Mouse (Mus musculus): Measurements from ENCODE around the gene Dnajb8. TPM values are rescaled to one million over a fixed set of nuclear protein-coding genes. Genes with fewer than 3 reads are reported as not detected.
A peak's percentile ranks its signal among the peaks of the same experiment; 100 is the strongest.

Gene Dnajb8
- total RNA-seq, 2 experiments from 2014 or later, result not detected

GRCm38 (mm10) chr6:88277242-88277641 is 55.2 kb downstream of the Dnajb8 start:
- DNase-seq (ENCODE audit: low spot score in 2 of 2), result no peak

- no peak for DNase-seq (ENCODE audit: low spot score in 2 of 2)
Measured at GRCm38 (mm10) chr6:88278141-88278540, 56.1 kb downstream of the Dnajb8 start.

GRCm38 (mm10) chr6:88290129-88290766 is 68.2 kb downstream of the Dnajb8 start:
- peak; percentile 59 to 64 for DNase-seq (ENCODE audit: low spot score in 2 of 2)

GRCm38 (mm10) chr6:88292274-88292909 is 70.3 kb downstream of the Dnajb8 start:
- no peak for DNase-seq (ENCODE audit: low spot score in 2 of 2)

GRCm38 (mm10) chr6:88299491-88299890 is 77.4 kb downstream of the Dnajb8 start:
- DNase-seq (ENCODE audit: low spot score in 2 of 2), result no peak

- DNase-seq (ENCODE audit: low spot score in 2 of 2), result no peak
Measured at GRCm38 (mm10) chr6:88301234-88301633, 79.2 kb downstream of the Dnajb8 start.

Other genes starting within 250 kb of the Dnajb8 start
- 10 to 100 TPM; 68.5 to 69.6 TPM for gene H1fx, start 240.6 kb upstream of the Dnajb8 start, total RNA-seq (2021)
- gene Rab7, start 177.0 kb upstream of the Dnajb8 start, total RNA-seq (2021), result 100 to 1,000 TPM; 322 to 329 TPM
- gene Rpn1, start 137.8 kb upstream of the Dnajb8 start, total RNA-seq (2021), result 100 to 1,000 TPM; 169 to 184 TPM
- 1 to 10 TPM; 5.0 to 5.9 TPM for gene Gata2, start 28.4 kb upstream of the Dnajb8 start, total RNA-seq (2021)
- 10 to 100 TPM; 21.9 to 24.7 TPM for gene Eefsec, start 224.3 kb downstream of the Dnajb8 start, total RNA-seq (2021)
- 10 to 100 TPM; 38.7 to 43.7 TPM for gene Ruvbl1, start 243.1 kb downstream of the Dnajb8 start, total RNA-seq (2021)